Mouse (Mus musculus) T-cell, adult 66 days (primary cell): ENCODE results near the gene 1810049J17Rik. TPM values are rescaled to one million over a fixed set of nuclear protein-coding genes. Genes with fewer than 3 reads are reported as not detected.

Source experiments
- total RNA-seq, 2 experiments: library from RNA; stranded (reverse); gene quantifications; 3 replicates in 1 of 2; 4 replicates in 1 of 2; pipeline ENCODE4 v1.2.4; 2023

Gene 1810049J17Rik
- total RNA-seq = 1 to 10 TPM; 1.9 to 2.9 TPM

DNA sequence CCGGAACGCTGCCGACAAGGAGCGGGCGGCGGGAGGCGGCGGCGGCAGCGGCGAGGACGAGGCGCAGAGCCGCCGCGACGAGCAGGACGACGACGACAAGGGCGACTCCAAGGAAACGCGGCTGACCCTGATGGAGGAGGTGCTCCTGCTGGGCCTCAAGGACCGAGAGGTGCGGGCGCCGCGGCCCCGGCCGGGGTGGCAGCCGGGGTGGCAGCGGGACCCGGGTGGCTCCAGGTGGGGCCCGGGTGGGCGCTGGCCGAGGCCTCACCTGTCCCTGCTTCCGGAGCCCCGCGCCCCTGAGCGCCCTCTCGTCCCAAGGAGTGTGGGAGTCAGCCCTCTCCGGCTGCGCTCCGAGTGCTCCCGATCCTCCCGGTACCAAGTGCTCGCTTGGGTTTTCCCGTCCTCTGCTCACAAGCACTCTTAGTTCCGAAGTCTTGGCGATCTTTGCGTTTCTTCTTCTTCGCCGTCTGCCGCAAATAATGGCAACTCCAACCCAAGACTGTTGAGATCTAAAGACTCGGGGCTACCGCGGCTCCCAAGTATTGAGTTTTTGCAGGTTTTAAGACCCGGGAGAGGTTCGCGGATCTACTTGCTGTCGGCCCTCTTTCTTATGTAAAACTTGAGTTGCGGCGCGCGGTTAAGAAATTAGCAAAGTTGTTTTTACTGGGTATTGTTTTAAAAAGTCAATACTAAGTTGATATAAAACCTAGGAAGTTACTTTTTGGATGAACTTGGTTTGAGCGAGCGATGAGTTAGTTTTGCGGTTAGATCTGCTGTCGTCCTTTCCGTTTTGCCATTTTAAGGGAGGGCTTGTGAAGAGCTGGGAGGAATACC is at the start of gene 1810049J17Rik:
1810049J17Rik (minus strand) TSS at position 112 of the 834 bp plus-strand sequence.

DNA sequence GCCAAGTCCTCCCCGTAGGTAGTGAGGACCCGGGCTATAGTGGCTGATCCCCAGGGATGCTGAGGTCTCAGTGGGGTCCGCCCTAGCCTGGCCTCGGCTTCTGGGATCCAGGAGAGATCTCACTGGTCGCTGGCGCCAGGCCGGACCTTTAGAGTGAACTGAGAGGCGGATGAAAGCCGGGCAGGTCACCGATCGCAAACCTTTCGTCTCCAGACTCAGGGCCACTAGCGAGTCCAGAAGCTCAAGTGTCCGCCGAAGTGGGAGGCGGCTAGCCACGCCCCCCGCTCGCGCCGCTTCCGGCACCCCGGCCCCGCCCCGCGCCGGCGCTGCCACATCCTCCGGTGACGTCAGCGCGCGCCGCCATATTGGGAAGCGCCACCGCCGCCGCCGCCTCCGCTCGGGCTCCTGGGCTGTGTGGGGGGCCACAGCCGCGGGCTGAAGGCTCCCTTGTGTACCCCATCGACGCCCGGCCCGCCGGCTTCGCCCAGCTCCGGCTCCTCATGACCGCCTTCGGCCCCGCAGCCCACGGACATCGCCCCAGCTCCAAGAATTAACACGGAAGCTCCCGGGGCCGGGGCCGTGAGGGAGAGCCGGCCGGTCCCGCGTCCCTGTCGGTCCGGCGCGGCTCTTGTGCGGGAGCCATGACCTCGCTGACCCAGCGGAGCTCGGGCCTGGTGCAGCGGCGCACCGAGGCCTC is 460 bp downstream of the 1810049J17Rik start, which contains the start of gene Golph3:
Golph3 (plus strand) TSS at position 360 of the 697 bp plus-strand sequence.

Other genes starting within 250 kb of the 1810049J17Rik start
- 100 to 1,000 TPM; 124 to 141 TPM for gene Zfr, start 204.1 kb downstream of the 1810049J17Rik start, total RNA-seq
- gene Mtmr12, start 116.9 kb downstream of the 1810049J17Rik start, total RNA-seq = 10 to 100 TPM; 52.6 to 64.8 TPM
- gene Golph3, start 449 bp downstream of the 1810049J17Rik start, total RNA-seq = 100 to 1,000 TPM; 108 to 113 TPM